Mouse (Mus musculus) heart, adult 8-10 months (tissue): ENCODE results near the gene Rai1. TPM values are rescaled to one million over a fixed set of nuclear protein-coding genes. Genes with fewer than 3 reads are reported as not detected.

ENCODE experiments used
- DNase-seq: peaks from one replicate; pipeline ENCODE4 v3.0.0; 2022; ENCODE audit warnings: low spot score
- total RNA-seq, 4 experiments: library from RNA; stranded (reverse); gene quantifications; 2 replicates each; pipeline ENCODE4 v1.2.4; 2022

Gene Rai1
- total RNA-seq = 10 to 100 TPM; 20.4 to 25.3 (median 22.5) TPM

GRCm38 (mm10) chr11:60104810-60105592 is at the start of gene Rai1:
TSS of gene Rai1 (plus strand) at chr11:60105013.
- peak; percentile 88 for DNase-seq

GRCm38 (mm10) chr11:60056520-60056919 is 48.3 kb upstream of the Rai1 start:
- DNase-seq = no peak

- DNase-seq = no peak
Measured at GRCm38 (mm10) chr11:60057987-60058386, 46.8 kb upstream of the Rai1 start.

- no peak for DNase-seq
Measured at GRCm38 (mm10) chr11:60058441-60058840, 46.4 kb upstream of the Rai1 start.

GRCm38 (mm10) chr11:60060026-60060425 is 44.8 kb upstream of the Rai1 start:
- no peak for DNase-seq

- DNase-seq = no peak
Measured at GRCm38 (mm10) chr11:60061504-60062006, 43.3 kb upstream of the Rai1 start.

- DNase-seq = no peak
Measured at GRCm38 (mm10) chr11:60065267-60065666, 39.5 kb upstream of the Rai1 start.

- no peak for DNase-seq
Measured at GRCm38 (mm10) chr11:60067646-60068045, 37.2 kb upstream of the Rai1 start.

- DNase-seq = no peak
Measured at GRCm38 (mm10) chr11:60068631-60069030, 36.2 kb upstream of the Rai1 start.

GRCm38 (mm10) chr11:60070599-60070998 is 34.2 kb upstream of the Rai1 start:
- peak; percentile 14 for DNase-seq

- DNase-seq = no peak
Measured at GRCm38 (mm10) chr11:60071221-60071620, 33.6 kb upstream of the Rai1 start.

GRCm38 (mm10) chr11:60073121-60073520 is 31.7 kb upstream of the Rai1 start:
- DNase-seq = no peak

- DNase-seq = no peak
Measured at GRCm38 (mm10) chr11:60073936-60074502, 30.8 kb upstream of the Rai1 start.

GRCm38 (mm10) chr11:60076183-60076582 is 28.6 kb upstream of the Rai1 start:
- DNase-seq = no peak

GRCm38 (mm10) chr11:60076790-60077189 is 28.0 kb upstream of the Rai1 start:
- peak; percentile 78 for DNase-seq

GRCm38 (mm10) chr11:60084589-60084988 is 20.2 kb upstream of the Rai1 start:
- DNase-seq = peak; percentile 33

- no peak for DNase-seq
Measured at GRCm38 (mm10) chr11:60086676-60087075, 18.1 kb upstream of the Rai1 start.

GRCm38 (mm10) chr11:60088947-60089346 is 15.9 kb upstream of the Rai1 start:
- no peak for DNase-seq

GRCm38 (mm10) chr11:60090696-60091421 is 14.0 kb upstream of the Rai1 start:
- DNase-seq = no peak

GRCm38 (mm10) chr11:60091422-60091761 is 13.4 kb upstream of the Rai1 start:
- DNase-seq = no peak

GRCm38 (mm10) chr11:60093227-60093626 is 11.6 kb upstream of the Rai1 start:
- DNase-seq = no peak

- no peak for DNase-seq
Measured at GRCm38 (mm10) chr11:60093984-60094587, 10.7 kb upstream of the Rai1 start.
